Mouse (Mus musculus) cortical plate, adult 2 months (tissue): ENCODE measurements around the gene Fam131c.

Experiments used
- CTCF ChIP-seq: fragments of 200-500 bp; IDR thresholded peaks from 2 replicates; pipeline ENCODE4 v1.5.1; 2011; ENCODE audit warnings: mild to moderate bottlenecking, control low read depth, low read length; ENCODE audit not compliant: insufficient read depth; ENCODE audit errors: extremely low read depth
- POLR2A ChIP-seq: fragments of 200-500 bp; IDR thresholded peaks from 2 replicates; pipeline ENCODE4 v1.6.1; 2011; ENCODE audit warnings: mild to moderate bottlenecking, low read length, control low read depth; ENCODE audit not compliant: insufficient read depth; ENCODE audit errors: extremely low read depth

DNA sequence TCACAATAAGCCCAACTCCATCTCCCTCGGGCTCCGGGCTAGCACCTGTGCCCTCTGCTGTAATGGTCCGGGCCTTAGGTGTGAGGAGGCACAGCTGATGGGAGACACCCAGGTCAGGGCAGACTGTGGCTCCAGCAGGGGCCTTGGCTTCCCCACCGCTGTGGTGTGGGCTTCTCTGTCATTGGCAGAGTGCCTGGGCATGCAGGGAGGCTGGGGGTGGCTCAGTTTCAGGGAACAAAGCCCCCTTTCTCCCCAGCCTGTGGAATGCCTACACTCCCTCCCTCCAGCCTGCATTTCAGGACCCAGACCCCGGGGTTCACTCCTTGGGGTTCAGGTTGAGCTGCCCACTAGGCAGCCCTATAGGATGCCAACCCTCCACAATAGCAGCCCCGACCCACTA is 31.8 kb upstream of the Fam131c start:
- TF ChIP-seq CTCF = no peak
- no peak for TF ChIP-seq POLR2A
